Mouse (Mus musculus): ENCODE data around the gene Grid1.

The Grid1 gene

DNA sequence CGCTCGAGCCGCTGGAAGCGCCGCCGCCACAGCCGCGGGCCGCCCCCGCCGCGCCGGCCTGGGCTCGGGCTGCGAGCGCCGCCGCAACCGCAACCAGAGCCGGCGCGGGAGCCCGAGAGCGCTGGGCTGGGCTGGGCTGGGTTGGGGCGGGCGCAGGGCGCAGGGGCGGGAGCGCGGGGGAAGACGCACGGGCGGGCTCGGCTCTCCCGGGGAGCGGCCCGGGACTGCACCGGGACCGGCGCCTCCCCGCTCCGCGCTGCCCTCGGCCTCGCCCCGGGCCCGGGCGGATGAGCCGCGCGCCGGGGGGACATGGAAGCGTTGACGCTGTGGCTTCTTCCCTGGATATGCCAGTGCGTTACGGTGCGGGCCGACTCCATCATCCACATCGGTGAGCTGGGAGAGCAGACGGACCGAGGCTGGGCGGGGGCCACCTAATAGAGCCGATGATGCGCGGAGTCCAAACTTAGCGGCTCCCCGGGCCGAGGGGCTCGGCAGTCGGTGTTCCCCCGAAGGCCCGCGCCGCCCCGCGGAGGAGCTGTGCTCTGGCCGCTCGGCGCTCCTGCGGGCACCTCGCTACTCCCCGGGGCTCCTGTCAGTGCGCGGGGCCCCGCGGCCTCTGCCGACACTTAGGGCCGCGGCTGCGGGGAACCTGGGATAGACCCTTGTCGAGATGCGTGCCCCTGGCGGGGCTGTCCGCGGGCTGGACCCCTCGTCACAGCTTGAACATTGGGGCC, at the start of gene Grid1:
Gene Grid1, plus strand, starts transcription at position 190 of the 734 bp plus-strand sequence.
- DNase-seq (ENCODE audit: low read depth) = no peak

GRCm38 (mm10) chr14:34770467-34770866, 49.4 kb upstream of the Grid1 start:
- no peak for DNase-seq (ENCODE audit: low read depth)

DNA sequence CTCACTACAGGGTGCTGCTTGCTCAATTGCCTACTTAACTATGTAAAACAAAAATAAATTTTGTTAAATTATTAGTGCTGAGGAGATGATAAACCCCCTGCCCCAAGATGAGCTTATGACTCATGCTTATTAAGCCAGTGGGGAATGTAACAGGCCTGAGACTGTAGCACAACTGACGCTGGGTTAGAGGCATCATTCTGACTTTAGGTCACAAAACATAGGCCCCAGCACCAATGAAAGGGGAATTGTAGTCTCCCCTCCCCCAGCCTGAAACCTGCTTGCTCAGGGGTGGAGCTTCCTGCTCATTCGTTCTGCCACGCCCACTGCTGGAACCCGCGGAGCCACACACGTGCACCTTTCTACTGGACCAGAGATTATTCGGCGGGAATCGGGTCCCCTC, 48.3 kb upstream of the Grid1 start:
- no peak for DNase-seq (ENCODE audit: low read depth)

DNA sequence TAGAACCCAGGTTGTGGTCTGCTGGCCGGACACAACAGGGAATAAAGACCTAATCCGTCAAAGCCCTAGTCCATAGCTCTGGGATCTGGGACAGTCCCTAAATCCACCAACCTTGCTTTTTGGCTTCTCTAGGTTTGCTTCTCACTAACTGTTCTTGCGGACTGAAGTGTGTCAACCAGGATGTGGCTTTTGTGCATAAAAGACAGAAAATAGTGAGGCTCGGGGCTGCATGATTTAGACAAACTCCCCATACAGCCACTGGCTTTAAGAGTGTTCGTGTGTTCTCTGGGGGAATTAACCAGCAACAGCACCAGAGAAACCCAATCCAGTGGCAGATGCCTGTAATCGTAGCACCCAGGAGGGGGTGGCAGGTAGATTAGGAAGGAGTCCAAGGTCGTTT, 47.8 kb upstream of the Grid1 start:
- DNase-seq (ENCODE audit: low read depth) = no peak

GRCm38 (mm10) chr14:34773681-34774080, 46.2 kb upstream of the Grid1 start:
- DNase-seq (ENCODE audit: low read depth) = no peak

GRCm38 (mm10) chr14:34774231-34774630, 45.7 kb upstream of the Grid1 start:
- no peak for DNase-seq (ENCODE audit: low read depth)

DNA sequence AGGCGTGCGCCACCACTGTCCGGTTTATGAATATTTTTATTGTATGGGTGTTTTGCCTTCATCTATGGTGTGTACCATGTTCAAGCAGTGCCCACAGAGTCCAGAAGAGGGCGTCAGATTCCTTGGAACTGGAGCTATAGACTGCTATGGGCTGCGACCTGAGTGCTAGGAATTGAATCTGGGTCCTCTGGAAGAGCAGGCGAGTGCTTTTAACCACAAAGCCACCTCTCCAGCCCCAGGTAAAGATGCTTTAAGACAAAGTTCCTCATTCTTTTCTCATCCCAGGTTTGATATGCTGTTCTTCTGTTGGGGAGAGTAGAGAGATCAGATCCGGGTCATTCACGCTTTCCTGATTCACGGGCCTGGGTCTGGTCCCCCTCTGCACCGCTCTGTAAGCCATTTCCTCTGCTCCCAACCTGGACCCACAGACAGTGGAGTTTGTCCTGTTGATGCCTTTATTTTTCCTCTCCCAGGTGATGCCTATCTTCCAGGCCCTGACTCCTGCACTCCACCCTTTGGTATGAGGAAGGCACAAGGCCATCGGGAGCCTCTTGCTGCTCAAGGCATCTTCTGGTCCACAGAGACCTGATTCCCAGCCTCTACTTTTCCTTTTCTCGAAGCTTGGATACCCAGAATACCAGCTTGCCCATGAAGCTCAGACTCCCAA, 43.1 kb upstream of the Grid1 start:
- DNase-seq (ENCODE audit: low read depth) = no peak

- peak; percentile 85 for DNase-seq (ENCODE audit: low read depth)
Measured at GRCm38 (mm10) chr14:34777810-34778209, 42.1 kb upstream of the Grid1 start.

- no peak for DNase-seq (ENCODE audit: low read depth)
Measured at GRCm38 (mm10) chr14:34778760-34779159, 41.1 kb upstream of the Grid1 start.

GRCm38 (mm10) chr14:34793406-34794037, 26.4 kb upstream of the Grid1 start:
- DNase-seq (ENCODE audit: low read depth) = peak; percentile 17

- DNase-seq (ENCODE audit: low read depth) = peak; percentile 80
Measured at GRCm38 (mm10) chr14:34810763-34811489, 9.0 kb upstream of the Grid1 start.

DNA sequence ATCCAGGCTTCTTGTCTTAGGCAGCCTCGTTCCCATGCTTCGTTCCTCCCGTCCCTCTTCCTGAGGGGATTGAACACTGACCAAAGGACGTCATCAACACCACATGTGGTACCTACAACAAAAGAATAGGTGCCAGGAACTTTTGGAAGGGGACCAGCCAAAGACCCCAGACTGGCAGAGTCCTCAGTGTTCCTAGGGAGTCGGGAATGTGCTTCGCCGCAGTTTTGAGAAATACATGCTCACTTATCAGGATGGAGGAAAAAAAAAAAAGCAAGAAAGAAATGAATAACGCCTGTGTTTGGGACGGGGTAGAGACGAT, 8.5 kb upstream of the Grid1 start:
- DNase-seq (ENCODE audit: low read depth) = no peak

DNA sequence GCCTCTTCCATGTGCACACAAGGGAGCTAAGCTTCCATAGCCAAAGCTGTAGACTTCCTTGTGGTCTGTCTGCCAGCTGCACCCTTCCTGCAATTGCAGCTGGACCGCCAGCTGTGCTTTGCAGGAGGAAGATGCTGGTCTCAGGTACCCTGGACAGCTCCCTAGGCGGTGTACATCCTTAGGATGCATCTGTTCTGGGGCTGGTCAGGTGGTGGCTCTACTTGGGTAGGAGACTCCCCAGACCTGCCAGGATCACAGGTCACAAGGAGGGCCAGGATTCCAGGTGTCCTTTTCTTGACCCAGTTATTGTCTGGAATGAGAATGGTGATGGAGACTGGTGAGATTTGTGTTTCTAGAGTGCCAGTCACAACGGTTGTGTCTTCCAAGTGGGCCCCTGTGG, 3.6 kb upstream of the Grid1 start:
- peak; percentile 35 for DNase-seq (ENCODE audit: low read depth)

GRCm38 (mm10) chr14:34818387-34818980, 1.4 kb upstream of the Grid1 start:
- DNase-seq (ENCODE audit: low read depth) = no peak

DNA sequence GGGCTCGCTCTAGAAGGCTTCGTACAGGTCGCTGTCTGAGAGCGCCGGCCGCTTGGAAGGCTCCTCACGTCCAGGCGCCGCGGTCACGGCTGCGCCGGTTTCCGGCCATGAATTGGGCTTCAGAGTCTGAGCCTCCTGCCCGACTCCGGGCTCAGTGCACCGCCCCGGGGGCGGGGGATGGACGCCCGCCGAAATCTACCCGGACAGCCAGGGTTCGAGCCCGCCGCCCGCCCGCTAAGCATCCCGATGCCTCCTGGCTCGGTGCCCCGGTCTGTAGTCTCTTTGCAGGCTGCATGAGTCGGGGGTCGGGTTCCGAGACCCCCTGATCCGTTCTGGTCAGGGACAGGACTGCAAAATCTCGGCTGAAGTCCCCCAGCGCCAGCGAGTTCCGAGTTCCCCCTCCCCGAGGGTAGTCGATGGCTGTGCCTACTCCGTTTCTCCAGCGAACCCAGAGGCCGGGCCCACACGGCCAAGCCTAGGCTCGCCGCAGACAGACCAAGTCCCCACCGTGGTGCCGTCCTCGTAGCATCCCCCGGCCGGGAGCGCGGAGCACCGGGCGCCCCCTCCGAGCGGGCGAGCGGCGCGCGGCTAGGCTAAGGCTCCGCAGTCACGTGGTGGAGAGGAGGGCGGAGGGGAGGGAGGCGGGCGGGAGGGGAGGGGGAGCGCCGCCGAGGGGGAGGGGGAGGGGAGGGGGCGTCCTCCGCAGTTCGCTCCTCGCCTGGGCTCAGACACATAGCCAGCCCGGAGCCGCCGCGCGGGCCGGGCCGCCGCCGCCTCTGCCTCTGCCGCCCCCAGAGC, 588 bp upstream of the Grid1 start:
- DNase-seq (ENCODE audit: low read depth) = no peak

DNA sequence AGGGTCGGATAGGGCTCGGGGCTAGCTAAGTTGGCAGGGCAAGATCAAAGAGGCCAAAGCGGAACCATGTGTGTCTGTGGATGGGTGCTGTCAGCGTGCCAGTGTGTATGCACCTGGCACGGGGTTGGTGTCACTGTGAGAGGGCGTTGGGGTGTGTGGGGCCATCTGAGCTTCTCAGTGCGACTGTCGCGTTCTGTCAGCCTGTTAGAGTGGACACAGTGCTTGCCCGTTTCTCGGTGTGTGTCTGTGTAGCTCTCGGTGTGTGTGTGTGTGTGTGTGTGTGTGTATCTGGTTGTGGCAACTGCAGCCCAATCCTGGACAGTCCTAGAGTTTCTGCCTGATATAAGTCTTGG, 721 bp downstream of the Grid1 start:
- DNase-seq (ENCODE audit: low read depth) = no peak

DNA sequence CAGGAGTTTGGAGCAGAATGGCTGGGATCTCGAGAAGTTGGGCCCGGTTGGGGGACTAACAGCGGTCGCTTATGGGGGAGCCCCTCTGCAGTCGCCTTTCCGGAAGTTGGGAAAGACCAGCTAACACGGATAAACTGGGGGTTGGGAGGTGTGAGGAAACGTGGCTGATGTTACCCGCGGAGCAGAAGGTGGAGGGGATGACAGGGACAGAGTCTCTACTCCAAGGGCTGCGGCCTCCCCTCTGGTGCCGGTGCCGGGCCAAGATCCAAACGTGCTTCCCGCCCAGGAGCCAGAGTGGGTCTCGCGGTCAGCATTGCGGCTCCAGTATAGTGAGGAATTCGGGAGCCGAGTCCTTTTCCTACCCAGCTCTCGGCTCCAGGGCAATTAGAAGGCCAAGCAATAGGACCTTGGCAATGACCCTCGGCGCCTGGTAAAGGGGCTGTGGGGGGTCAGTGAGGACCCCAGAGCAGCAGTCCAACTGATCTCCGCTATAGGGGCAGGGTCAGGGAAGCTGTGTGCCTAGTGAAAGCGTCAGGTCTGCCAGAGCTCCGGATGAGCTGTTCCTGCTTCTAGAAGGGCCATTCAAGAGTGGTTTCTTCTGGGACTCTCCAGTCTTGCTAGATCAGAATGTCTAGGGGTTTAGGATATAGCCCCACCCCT, 1.4 kb downstream of the Grid1 start:
- DNase-seq (ENCODE audit: low read depth) = no peak

DNA sequence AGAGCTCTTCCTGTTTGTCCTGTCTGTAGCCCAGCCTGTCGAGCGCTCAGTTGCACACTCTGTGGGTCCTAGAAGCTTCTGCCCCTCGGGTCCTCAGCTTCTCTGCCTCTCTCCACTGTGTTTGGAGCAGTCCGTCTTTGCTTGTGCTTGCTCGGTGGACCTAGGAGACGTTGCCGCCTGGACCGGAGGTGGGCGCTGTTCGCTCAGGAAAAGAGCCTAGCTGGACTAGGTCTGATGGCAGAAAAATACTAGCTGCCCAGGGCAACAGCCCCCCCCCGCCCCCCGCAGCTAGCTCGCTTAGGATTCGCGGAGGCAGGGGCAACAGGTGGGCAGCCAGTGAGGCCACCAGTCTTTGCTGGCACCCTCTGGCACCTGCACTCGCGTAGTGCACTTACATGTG, 3.2 kb downstream of the Grid1 start:
- DNase-seq (ENCODE audit: low read depth) = no peak

DNA sequence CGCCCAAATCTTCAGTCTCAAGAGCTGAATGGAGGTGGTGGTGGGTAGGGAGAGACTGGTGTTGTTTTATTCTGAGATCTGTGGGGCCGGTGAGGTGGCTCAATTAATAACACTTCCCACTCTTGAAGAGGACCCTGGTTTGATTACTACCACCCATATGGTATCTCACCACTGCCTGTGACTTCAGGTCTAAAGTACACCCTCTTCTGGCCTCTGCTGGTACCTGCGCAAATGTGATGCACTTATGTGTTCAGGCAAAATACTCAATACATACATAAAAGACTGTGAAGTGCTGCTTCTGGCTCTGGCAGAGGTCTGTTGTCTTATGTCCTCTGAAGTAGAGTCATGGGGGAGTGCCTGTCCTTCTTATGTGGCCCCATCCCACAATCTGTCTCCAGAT, 4.3 kb downstream of the Grid1 start:
- DNase-seq (ENCODE audit: low read depth) = no peak

GRCm38 (mm10) chr14:34825902-34826301, 6.0 kb downstream of the Grid1 start:
- no peak for DNase-seq (ENCODE audit: low read depth)

DNA sequence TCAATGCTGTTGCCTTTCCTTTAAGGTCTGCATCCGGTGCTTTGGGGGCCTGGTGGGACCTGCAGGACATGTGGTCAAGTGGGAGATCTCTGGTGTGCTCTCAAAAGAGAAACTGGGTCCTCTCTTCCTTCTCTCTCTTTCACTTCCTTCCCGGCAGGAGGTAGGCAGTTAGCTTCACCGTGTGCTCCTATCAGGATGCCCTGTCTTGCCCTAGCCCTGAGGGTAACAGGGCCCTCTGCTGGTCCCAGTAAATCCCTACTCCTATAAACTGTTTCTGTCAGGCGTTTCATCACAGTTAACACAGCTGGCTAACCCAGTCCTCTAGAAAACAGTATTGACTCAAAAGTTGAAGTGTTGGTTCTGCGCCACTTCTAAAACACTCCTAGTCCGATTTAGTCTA, 9.9 kb downstream of the Grid1 start:
- no peak for DNase-seq (ENCODE audit: low read depth)

Measured in NIH3T3 (cell line).